Mouse (Mus musculus): Measurements from ENCODE around the gene Samd3. TPM values are rescaled to one million over a fixed set of nuclear protein-coding genes. Genes with fewer than 3 reads are reported as not detected.

The Samd3 gene
- polyA plus RNA-seq, 1 experiment: 0.32 TPM

- no peaks in the 10 kb centered on the region for H3K4me1 ChIP-seq (ENCODE audit: control insufficient read depth, insufficient read depth, low read length)
- H3K4me3 ChIP-seq (replicated peaks; ENCODE audit: extremely low read depth, low read depth, low read length): no peak overlapping the region
- 39% methylated on average over 4 of the region's 4 CpGs for WGBS
- TF ChIP-seq CTCF (IDR thresholded peaks at IDR 0.05; ENCODE audit: insufficient read depth, low read length): no peak
- no peak for TF ChIP-seq POLR2A (IDR thresholded peaks at IDR 0.05; ENCODE audit: borderline replicate concordance, extremely low read depth, low read depth, low read length)
- no peak for DNase-seq
Measured at GRCm38 (mm10) chr10:26238559-26238958, 9.1 kb downstream of the Samd3 start.

GRCm38 (mm10) chr10:26239090-26239489, 9.6 kb downstream of the Samd3 start:
- no peaks in the 10 kb centered on the region for H3K4me1 ChIP-seq (ENCODE audit: control insufficient read depth, insufficient read depth, low read length)
- no peak for DNase-seq
- no peak overlapping the region for H3K4me3 ChIP-seq (replicated peaks; ENCODE audit: extremely low read depth, low read depth, low read length)
- TF ChIP-seq POLR2A (IDR thresholded peaks at IDR 0.05; ENCODE audit: borderline replicate concordance, extremely low read depth, low read depth, low read length): no peak
- TF ChIP-seq CTCF (IDR thresholded peaks at IDR 0.05; ENCODE audit: insufficient read depth, low read length): no peak
- WGBS: 22% methylated on average over 1 of the region's 1 CpGs

- WGBS: 87% methylated on average over 3 of the region's 3 CpGs
- TF ChIP-seq POLR2A (IDR thresholded peaks at IDR 0.05; ENCODE audit: borderline replicate concordance, extremely low read depth, low read depth, low read length) (no peak), CTCF (IDR thresholded peaks at IDR 0.05; ENCODE audit: insufficient read depth, low read length) (no peak)
- DNase-seq: no peak
Measured at GRCm38 (mm10) chr10:26243203-26243602, 13.7 kb downstream of the Samd3 start.

GRCm38 (mm10) chr10:26244466-26244865, 15.0 kb downstream of the Samd3 start:
- 74% methylated on average over 6 of the region's 6 CpGs for WGBS
- no peak for DNase-seq

More at GRCm38 (mm10) chr10:26243203-26243602, 13.7 kb downstream of the Samd3 start:
- no peaks in the 10 kb centered on the region for H3K4me1 ChIP-seq (ENCODE audit: control insufficient read depth, insufficient read depth, low read length)
- H3K4me3 ChIP-seq (replicated peaks; ENCODE audit: extremely low read depth, low read depth, low read length): no peak overlapping the region

GRCm38 (mm10) chr10:26249426-26250165, 20.1 kb downstream of the Samd3 start:
- no peak for DNase-seq
- H3K4me1 ChIP-seq (ENCODE audit: control insufficient read depth, insufficient read depth, low read length): no peaks in the 10 kb centered on the region
- no peak overlapping the region for H3K4me3 ChIP-seq (replicated peaks; ENCODE audit: extremely low read depth, low read depth, low read length)
- TF ChIP-seq POLR2A (IDR thresholded peaks at IDR 0.05; ENCODE audit: borderline replicate concordance, extremely low read depth, low read depth, low read length): no peak
- no peak for TF ChIP-seq CTCF (IDR thresholded peaks at IDR 0.05; ENCODE audit: insufficient read depth, low read length)
- WGBS: 71% methylated on average over 7 of the region's 7 CpGs

More at GRCm38 (mm10) chr10:26244466-26244865, 15.0 kb downstream of the Samd3 start:
- no peak for TF ChIP-seq POLR2A (IDR thresholded peaks at IDR 0.05; ENCODE audit: borderline replicate concordance, extremely low read depth, low read depth, low read length)
- no peak for TF ChIP-seq CTCF (IDR thresholded peaks at IDR 0.05; ENCODE audit: insufficient read depth, low read length)
- Histone ChIP-seq H3K4me3 (replicated peaks; ENCODE audit: extremely low read depth, low read depth, low read length) (no peak overlapping the region), H3K4me1 (ENCODE audit: control insufficient read depth, insufficient read depth, low read length) (no peaks in the 10 kb centered on the region)

GRCm38 (mm10) chr10:26259908-26260307, 30.4 kb downstream of the Samd3 start:
- no peak for DNase-seq
- TF ChIP-seq CTCF (IDR thresholded peaks at IDR 0.05; ENCODE audit: insufficient read depth, low read length) (no peak), POLR2A (IDR thresholded peaks at IDR 0.05; ENCODE audit: borderline replicate concordance, extremely low read depth, low read depth, low read length) (no peak)
- no peaks in the 10 kb centered on the region for H3K4me1 ChIP-seq (ENCODE audit: control insufficient read depth, insufficient read depth, low read length)
- no peak overlapping the region for H3K4me3 ChIP-seq (replicated peaks; ENCODE audit: extremely low read depth, low read depth, low read length)
- 50% methylated on average over 4 of the region's 4 CpGs for WGBS

- no peak for DNase-seq
- H3K4me1 ChIP-seq (ENCODE audit: control insufficient read depth, insufficient read depth, low read length): no peaks in the 10 kb centered on the region
- H3K4me3 ChIP-seq (replicated peaks; ENCODE audit: extremely low read depth, low read depth, low read length): no peak overlapping the region
- TF ChIP-seq CTCF (IDR thresholded peaks at IDR 0.05; ENCODE audit: insufficient read depth, low read length) (no peak), POLR2A (IDR thresholded peaks at IDR 0.05; ENCODE audit: borderline replicate concordance, extremely low read depth, low read depth, low read length) (no peak)
- WGBS: 67% methylated on average over 3 of the region's 3 CpGs
Measured at GRCm38 (mm10) chr10:26263744-26264459, 34.4 kb downstream of the Samd3 start.

- no peaks in the 10 kb centered on the region for H3K4me1 ChIP-seq (ENCODE audit: control insufficient read depth, insufficient read depth, low read length)
- WGBS: 92% methylated on average over 6 of the region's 6 CpGs
- H3K4me3 ChIP-seq (replicated peaks; ENCODE audit: extremely low read depth, low read depth, low read length): no peak overlapping the region
- TF ChIP-seq CTCF (IDR thresholded peaks at IDR 0.05; ENCODE audit: insufficient read depth, low read length): no peak
- TF ChIP-seq POLR2A (IDR thresholded peaks at IDR 0.05; ENCODE audit: borderline replicate concordance, extremely low read depth, low read depth, low read length): no peak
- DNase-seq: no peak
Measured at GRCm38 (mm10) chr10:26275414-26275813, 45.9 kb downstream of the Samd3 start.

GRCm38 (mm10) chr10:26280009-26280408, 50.5 kb downstream of the Samd3 start:
- TF ChIP-seq CTCF (IDR thresholded peaks at IDR 0.05; ENCODE audit: insufficient read depth, low read length) (no peak), POLR2A (IDR thresholded peaks at IDR 0.05; ENCODE audit: borderline replicate concordance, extremely low read depth, low read depth, low read length) (no peak)
- 79% methylated on average over 8 of the region's 8 CpGs for WGBS
- no peak for DNase-seq
- Histone ChIP-seq H3K4me3 (replicated peaks; ENCODE audit: extremely low read depth, low read depth, low read length) (no peak overlapping the region), H3K4me1 (ENCODE audit: control insufficient read depth, insufficient read depth, low read length) (no peaks in the 10 kb centered on the region; the same call in none of the 2 replicates)
